Mouse (Mus musculus) heart, adult 11 months (tissue): ENCODE measurements around the gene Trim2.

ENCODE experiments used
- DNase-seq: peaks from one replicate; pipeline ENCODE4 v3.0.0; 2022

Gene Trim2

GRCm38 (mm10) chr3:84318865-84319264 lies 12.2 kb upstream of the Trim2 start:
- DNase-seq: no peak

GRCm38 (mm10) chr3:84314651-84315191 lies 8.0 kb upstream of the Trim2 start:
- peak; percentile 92 for DNase-seq

GRCm38 (mm10) chr3:84313801-84314541 lies 7.3 kb upstream of the Trim2 start:
- peak; percentile 87 for DNase-seq

GRCm38 (mm10) chr3:84313003-84313800 lies 6.5 kb upstream of the Trim2 start:
- DNase-seq: peak; percentile 91

- DNase-seq: no peak
These were observed 5.6 kb upstream of the Trim2 start for GRCm38 (mm10) chr3:84312326-84312725.

- DNase-seq: peak; percentile 95
These were observed 839 bp upstream of the Trim2 start for GRCm38 (mm10) chr3:84307516-84307915.

GRCm38 (mm10) chr3:84305722-84306510 lies 761 bp downstream of the Trim2 start:
- peak; percentile 60 for DNase-seq

GRCm38 (mm10) chr3:84305010-84305692 lies 1.5 kb downstream of the Trim2 start:
- peak; percentile 90 for DNase-seq

- DNase-seq: peak; percentile 91
These were observed 2.2 kb downstream of the Trim2 start for GRCm38 (mm10) chr3:84304339-84305009.

GRCm38 (mm10) chr3:84303395-84303949 lies 3.2 kb downstream of the Trim2 start:
- DNase-seq: peak; percentile 86

GRCm38 (mm10) chr3:84302273-84302672 lies 4.4 kb downstream of the Trim2 start:
- DNase-seq: peak; percentile 79

GRCm38 (mm10) chr3:84301674-84302073 lies 5.0 kb downstream of the Trim2 start:
- peak; percentile 68 for DNase-seq

- DNase-seq: no peak
These were observed 8.5 kb downstream of the Trim2 start for GRCm38 (mm10) chr3:84298186-84298585.

GRCm38 (mm10) chr3:84296676-84297075 lies 10.0 kb downstream of the Trim2 start:
- DNase-seq: no peak

GRCm38 (mm10) chr3:84294734-84295133 lies 11.9 kb downstream of the Trim2 start:
- DNase-seq: no peak

GRCm38 (mm10) chr3:84293666-84294595 lies 12.7 kb downstream of the Trim2 start:
- DNase-seq: no peak

- DNase-seq: no peak
These were observed 14.4 kb downstream of the Trim2 start for GRCm38 (mm10) chr3:84292238-84292637.

GRCm38 (mm10) chr3:84288931-84289330 lies 17.7 kb downstream of the Trim2 start:
- no peak for DNase-seq

- no peak for DNase-seq
These were observed 19.4 kb downstream of the Trim2 start for GRCm38 (mm10) chr3:84287256-84287655.

- no peak for DNase-seq
These were observed 20.4 kb downstream of the Trim2 start for GRCm38 (mm10) chr3:84286311-84286710.
